Mouse (Mus musculus) lung, postnatal 36 days (tissue): ENCODE results near the gene Stk25.

Experiments
- DNase-seq: peaks from one replicate; pipeline ENCODE4 v3.0.0; 2022; ENCODE audit warnings: mixed read lengths

The Stk25 gene

GRCm38 (mm10) chr1:93607090-93608083 lies 51.1 kb downstream of the Stk25 start:
- no peak for DNase-seq

- DNase-seq: no peak
These were observed 54.5 kb downstream of the Stk25 start for GRCm38 (mm10) chr1:93603921-93604320.

- no peak for DNase-seq
These were observed 55.5 kb downstream of the Stk25 start for GRCm38 (mm10) chr1:93602911-93603310.

DNA sequence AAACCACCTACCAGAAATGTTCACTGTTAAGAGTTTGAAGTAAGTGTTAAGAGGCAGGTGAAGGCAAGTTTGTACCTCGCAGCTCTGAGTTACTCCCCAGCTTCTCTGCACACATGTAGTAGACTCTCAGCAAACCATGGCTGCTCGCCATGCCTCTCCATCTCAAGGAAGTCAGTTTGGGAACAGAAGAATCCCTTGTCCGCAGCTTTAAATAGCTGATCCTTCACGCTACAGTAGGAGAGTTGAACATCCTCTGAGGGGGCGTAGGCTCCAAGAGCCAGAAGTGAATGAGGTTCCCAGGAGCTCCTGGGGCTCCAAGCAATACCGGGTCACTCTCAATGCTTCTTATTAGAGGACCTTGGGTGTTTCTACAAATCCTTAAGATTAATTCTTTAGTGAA lies 62.5 kb downstream of the Stk25 start:
- no peak for DNase-seq

DNA sequence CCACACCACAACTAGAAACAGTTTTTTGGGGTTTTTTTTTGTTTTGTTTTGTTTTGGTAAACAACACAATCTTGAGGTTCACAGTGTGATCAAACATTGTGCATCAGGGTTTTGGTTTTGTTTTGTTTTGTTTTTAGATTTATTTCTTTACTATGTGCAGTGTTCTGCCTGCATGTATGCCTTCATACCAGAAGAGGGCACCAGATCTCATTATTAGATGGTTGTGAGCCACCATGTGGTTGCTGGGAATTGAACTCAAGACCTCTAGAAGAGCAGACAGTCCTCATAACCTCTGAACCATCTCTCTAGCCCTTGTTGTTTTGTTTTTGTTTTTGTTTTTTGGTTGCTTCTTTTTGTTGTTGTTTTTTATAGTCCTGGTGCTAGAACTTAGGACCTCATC lies 64.5 kb downstream of the Stk25 start:
- DNase-seq: no peak

- no peak for DNase-seq
These were observed 70.1 kb downstream of the Stk25 start for GRCm38 (mm10) chr1:93588346-93588745.

- DNase-seq: no peak
These were observed 76.9 kb downstream of the Stk25 start for GRCm38 (mm10) chr1:93581545-93581944.

GRCm38 (mm10) chr1:93577861-93578260 lies 80.6 kb downstream of the Stk25 start:
- no peak for DNase-seq

DNA sequence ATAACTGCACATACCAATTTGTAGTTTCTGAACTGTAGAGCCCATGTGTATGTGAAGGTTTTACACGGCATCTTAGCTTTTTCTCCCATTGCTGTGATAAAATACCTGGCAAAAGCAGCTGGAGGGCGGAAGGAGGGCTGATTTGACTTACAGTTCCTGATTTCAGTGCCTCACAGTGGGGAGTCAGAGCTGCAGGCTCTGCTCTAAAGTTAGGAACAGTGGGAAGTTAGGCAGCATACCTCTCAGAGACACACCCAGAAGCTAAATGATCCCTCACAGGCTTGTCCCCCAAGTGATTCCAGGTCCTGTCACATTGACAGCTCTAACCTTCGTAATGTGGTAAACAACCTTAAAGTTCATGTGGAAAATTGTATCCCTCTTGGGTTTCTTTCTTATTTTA lies 81.4 kb downstream of the Stk25 start:
- DNase-seq: no peak
